Mouse (Mus musculus) cerebellum, postnatal 36 days (tissue): ENCODE data around the gene Ppa1.

Source experiments
- DNase-seq, 2 experiments: peaks; one replicate each; pipeline ENCODE4 v3.0.0; 2021 to 2022; ENCODE audit warnings: mixed read lengths in 2 of 2

Ppa1 gene

DNA sequence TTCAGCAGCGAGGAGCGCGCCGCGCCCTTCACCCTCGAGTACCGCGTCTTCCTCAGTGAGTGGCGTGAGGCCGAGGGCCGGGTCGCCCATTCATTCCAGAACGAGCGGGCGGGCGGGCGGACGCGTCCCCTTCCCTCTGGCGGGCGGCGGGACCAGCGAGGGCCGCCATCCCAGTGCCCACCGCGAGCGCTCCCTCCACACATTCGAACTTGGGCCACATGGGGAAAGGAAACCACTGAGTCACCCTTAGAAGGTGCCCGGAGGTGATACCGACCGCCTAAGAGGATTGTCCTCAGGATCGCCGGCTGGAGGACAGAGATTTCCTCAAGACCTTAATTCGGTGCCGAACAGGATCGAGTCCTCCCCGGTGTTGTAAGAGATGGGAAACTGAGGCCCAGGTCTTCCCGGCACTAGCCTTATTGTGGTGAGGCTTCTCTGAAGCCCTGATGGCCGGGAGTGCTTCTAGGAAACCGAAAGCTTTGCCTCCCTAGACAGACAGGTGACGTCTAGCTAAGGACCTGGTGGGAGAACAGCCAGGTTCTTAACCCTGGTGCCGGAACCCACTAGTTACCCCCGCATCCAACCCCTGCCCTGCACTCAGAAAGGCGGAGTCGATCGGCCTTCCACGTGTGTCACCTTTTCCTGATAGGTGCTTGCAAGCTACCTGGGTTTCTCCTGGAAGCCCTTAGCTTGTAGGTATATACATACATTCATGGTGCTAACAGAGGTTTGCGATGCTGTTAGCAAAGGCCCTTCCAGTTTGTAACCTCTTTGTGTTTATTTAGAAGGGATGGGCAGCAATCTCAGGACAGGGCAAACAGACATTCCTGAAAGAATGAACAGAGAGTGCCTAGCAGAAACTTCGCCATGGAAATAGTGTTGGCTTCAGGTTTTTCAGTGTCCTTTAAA lies 639 bp downstream of the Ppa1 start:
- peak in 1 of 2 experiments; percentile 12 for DNase-seq

DNA sequence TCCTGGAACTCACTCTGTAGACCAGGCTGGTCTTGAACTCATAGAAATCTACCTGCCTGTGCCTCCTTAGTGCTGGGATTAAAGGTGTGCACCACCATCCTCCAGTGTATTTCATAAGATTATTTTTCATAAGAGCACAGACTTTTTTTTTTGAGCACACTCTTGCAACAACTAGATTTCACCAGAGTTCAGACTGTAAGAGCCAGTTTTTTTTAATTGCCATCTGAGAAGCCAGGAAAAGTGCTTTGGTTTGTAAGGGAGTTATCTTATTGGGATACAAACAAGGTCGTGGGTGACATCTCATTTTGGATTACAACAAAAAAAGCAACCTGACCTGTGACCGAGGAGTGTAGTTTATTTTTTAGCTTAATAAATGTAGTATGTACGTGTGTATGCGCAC lies 5.8 kb downstream of the Ppa1 start:
- DNase-seq: no peak

DNA sequence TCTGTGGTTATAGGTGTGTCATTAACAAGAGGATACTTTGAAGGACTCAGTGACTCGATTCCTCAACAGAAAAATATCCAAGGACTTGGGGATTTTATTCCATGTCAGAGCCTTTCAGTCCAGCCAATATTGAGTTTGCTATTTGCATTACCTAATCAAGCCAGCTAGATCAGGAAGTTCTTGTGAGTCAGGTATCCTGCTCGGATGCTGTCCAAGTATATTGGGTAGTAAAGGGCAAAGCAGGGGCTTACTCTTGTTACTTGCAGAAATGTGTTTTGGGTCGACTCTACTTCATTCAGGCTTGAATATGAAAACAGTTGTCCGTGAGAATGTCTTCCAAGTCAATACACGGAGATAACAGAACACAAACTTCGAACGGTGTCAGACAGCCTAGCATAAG lies 6.3 kb downstream of the Ppa1 start:
- DNase-seq: no peak

DNA sequence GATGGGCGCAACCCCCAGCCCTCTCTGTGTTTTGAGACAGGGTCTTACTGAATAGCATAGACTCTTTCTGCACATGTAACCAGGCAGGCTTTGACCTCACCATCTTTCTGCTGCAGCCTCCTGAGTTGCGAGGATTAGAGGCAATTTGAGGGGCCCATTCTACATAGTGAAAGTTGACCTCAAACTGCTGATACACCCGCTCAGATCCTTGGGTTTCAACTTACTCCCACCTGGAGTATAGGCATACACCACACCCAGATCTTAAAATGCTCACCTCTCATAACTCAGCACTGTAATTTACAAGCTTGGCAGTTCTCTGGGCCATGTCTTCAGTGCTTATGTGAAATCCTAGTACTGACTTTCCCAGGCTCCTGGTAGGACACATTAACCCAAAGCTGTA lies 6.8 kb downstream of the Ppa1 start:
- no peak for DNase-seq

DNA sequence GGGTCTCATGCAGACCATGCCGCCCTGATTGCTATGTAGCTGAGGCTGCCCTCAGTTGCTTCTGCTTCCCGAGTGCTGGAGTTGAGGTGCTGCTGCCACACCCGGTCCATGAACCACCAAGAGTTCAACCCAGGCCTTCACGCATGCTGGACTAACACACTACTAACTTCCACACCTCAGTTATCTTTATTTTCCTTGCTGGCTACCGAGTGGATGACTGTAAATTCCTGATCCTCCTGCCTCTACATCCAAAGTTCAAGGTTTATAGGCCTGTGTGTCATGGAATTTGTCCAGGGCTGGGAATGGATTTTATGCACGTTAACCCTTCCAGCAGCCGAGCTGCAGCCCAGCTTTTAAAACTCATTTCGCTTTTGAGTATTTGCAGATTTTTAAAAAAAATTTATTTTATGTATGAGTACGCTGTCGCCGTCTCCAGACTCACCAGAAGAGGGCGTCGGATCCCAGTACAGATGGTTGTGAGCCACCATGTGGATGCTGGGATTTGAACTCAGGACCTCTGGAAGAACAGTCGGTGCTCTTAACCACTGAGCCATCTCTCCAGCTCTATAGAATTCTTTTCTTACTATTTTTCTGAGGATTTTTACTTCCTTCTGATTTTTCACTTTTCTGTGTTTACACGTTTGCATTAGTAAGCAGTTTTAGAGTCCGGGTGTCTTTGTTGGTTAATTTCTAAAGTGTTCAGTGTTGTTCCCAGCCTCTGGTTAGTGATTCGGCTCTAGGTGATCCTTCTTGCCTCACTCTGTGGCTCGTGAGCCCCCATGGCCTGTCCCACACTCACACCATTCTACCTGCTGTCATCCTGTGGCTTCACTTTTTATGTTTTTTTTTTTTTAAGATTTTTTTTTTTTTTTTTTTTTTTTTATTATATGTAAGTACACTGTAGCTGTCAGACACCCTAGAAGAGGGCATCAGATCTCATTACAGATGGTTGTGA lies 8.9 kb downstream of the Ppa1 start:
- no peak for DNase-seq

DNA sequence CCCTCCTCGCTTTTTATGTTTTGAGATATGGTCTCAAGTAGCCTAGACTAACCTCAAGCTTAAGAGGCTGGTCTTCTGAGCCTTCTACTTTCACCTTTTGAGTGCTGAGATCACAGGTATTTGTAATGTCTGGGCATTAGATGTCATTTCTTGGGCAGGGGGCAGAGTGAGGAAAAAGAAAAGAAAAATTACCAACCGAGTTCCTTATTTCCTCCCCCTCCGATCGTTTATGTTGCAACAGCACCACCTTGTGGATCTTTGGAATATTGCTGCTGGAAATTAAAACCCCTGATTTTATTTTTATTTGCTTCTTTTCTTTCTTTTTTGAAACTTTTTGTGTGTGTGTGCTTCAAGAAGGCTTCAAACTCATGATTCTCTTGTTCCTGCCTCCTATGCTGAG lies 9.6 kb downstream of the Ppa1 start:
- peak in 1 of 2 experiments; percentile 33 for DNase-seq

DNA sequence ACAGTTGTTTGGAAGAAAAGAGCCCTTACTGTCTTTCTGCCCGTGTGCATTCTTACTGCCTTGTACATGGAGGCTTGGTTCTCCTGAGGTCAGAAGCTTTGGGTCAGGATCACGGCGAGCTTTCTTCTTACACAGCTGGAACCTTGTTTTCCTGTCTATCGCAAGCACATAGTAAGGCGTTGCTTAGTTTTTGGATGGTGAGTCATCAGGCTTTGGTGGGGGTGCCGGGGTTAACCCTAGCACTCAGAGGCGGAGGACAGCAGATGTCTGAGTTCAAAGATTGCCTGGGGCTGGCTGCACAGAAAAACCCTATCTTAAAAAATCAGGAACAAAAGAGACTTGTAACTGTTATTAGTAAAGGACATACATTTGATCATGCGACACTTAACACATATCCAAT lies 13.5 kb downstream of the Ppa1 start:
- no peak for DNase-seq

DNA sequence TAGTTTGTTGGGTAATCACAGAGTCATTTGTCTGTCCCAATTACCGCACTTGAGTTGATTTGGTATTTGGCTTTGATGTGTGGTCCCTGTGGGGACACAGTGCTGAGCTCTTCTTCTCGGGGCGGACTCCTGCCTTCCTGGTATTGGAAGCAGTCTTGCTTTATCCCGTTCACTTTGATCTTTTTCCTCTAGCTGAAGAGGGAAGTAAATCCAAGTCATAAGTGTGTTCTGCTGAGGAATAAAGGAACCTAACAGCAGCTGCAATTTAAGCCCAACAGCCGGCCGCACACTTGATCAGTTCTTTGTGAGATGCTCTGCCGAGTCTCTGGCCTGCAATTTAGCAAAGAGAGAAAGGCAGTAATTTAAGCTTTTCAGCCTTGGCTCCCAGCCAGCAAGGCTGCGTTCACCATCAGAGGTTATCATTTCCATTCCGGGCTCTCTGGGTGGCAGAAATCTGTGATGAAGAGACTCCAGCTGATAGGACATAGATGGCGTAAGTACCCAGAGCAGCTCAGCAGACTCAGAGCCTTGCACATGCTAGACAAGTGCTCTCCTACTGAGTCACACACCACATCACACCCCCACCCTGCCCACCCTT lies 14.1 kb downstream of the Ppa1 start:
- DNase-seq: no peak

DNA sequence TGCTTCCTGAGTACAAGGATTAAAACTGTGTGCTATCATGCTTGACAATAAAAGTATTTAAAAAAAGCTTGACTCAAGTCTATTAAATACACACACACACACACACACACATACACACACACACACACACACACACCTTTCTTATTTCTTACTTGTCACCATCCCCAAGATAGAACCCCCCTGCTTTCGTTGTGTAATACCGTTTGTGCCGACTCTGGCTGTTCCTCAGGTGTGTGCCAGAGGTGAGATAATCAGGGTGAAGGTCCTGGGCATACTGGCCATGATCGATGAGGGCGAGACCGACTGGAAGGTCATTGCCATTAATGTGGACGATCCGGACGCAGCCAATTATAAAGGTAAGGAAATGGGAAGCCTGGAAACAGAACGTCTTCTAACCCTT lies 16.8 kb downstream of the Ppa1 start:
- no peak for DNase-seq

DNA sequence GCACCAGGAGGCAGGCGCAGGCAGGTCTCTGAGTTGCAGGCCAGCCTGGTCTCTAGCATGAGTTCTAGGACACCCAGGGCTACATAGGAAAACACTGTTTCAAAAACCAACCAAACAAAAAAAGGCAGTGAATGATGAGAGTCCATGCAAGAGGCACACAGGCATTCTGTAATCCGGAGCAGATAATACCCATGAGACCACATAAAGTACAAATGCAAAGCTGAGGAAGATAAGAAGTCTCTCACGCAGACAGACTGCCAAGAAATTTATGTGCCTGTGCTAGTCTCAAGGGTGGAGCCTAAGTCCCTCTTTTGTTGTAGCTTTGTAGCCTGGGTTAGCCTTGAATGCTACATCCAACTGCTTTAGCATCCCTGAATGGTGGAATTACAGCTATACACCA lies 17.3 kb downstream of the Ppa1 start:
- no peak for DNase-seq

DNA sequence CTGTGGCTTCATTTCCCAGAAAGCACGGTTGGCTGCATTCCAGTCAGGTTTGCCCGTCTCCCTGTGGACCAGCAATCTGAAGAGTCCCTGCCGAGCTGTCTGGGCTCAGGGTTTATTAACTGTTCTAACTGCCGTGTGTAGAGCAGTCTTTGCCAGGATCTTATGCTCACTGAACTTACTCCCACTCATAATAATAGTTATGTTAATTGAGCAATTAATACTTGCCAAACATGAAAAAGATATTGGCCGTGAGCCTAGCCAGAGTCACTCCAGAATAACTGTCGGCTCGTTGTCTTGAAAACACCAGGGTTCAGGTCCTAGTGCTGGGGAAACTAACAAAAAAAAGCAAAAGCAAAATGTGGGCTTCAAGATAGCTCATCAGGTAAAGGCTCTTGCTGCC lies 20.9 kb downstream of the Ppa1 start:
- DNase-seq: no peak

DNA sequence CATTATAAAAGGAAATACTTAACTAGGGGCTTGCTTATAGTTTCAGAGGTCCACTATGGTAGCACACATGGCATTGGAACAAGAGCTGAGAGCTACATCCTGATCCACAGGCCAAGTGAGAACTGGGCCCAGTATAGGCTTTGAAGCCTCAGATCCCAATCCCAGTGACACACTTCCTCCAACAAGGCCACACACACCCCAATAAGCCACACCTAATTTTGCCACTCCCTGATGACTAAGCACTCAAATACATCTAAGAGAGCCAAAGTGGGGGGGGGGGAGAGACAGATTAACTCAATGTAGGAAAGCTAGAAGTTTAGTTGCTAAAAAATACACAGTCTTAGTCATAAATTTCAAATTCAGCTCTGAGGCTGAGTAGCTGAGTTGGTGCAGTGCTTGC lies 21.5 kb downstream of the Ppa1 start:
- DNase-seq: no peak

DNA sequence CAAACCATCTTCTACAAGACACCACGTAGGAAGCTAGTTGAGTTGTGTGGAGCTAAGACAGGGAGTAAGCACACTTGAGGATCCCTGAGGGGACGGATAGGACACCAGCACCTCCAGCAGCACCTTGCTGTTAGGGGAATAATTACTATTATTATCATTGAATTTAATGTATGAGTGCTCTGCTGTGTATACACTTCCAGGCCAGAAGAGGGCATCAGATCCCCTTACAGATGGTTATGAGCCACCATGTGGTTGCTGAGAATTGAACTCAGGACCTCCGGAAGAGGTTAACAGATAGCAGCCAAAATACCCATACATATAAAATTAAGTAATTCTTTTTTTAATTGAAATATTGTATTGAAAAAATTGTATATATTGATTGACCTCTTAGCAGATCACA lies 22.4 kb downstream of the Ppa1 start:
- no peak for DNase-seq

DNA sequence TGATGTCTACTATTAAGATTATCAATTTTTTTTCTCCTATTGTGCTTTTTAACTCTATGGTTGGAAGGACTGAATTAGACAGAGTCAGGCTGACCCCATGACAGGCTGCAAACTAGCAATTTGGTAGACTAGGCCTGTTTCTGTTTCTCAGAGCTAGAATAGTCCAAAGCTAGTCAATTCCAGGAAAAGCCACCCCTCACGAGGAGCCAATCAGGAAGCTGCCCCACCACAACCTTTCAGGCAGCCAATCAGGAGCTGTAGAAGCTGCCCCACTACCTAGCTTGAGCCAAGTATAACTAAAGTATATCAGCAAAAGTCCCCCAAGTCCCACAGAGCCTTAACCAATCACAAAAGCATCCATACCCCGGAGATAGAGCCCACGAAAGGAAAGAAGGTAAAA lies 27.6 kb downstream of the Ppa1 start:
- DNase-seq: no peak

DNA sequence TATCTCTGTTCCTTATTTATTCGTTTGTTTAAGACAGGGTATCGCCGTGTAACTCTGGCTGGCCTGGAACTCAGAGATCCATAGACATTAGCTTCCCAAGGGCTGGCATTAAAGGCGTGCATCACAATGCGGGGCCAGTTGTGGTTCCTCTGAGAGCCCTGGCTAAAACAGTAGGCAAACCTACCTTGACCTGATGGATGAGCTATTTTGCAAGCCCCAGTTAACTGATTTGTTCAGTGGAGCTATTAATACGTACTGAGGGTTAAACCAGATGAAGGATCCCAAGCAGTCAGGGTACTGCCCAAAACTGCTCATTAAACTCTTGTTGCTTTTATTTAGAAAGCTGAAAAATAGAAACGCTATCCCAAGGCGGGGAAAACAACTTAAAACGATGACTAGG lies 31.2 kb downstream of the Ppa1 start:
- peak in 1 of 2 experiments; percentile 25 for DNase-seq

DNA sequence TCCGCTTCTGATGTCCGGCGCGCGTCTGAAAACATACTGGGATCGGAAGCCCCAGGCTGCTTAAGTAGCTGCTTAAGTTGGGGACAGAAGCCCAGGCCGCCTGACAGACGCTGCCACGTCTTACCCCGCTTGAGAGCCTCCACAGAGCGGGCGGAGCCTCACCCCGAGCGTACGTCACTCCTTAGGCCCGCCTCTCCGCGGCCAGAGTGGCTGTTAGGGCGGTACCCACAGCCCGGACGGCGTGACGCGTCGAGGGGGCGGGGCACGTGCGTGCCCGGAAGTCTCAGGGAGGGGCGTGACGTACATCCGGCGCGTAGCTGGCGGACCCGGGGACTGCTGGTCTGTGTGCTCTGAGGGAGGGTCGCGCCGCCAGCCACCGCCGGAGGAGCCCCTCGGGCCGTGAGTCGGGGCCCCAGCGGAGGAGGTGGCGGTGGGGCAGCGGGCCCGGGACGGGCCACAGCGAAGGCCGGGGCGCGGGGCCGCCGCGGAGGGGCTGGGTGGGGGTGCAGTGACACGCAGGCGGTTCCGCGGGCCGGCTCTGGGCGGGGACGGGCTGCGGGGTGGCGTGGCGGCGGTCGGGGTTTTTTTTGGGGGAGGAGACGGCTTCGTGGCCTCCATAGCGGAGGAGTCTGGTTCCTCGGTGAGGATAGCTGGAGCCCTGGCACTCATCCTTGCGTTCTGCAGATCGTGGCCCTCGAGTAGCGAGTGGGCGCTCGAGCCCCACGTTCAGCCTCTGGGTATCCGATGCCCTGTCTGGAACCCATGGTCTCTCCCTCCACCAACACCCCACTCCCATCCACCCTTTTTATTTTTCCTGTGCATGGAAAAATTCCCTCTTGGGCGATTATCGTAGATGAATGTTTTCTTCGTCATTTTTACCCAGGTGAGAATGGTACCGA lies 31.9 kb downstream of the Ppa1 start, which contains the start of gene Sar1a:
Gene Sar1a, plus strand, starts transcription at position 285 of the 899 bp plus-strand sequence.
- peak; percentile 96 to 98 for DNase-seq

DNA sequence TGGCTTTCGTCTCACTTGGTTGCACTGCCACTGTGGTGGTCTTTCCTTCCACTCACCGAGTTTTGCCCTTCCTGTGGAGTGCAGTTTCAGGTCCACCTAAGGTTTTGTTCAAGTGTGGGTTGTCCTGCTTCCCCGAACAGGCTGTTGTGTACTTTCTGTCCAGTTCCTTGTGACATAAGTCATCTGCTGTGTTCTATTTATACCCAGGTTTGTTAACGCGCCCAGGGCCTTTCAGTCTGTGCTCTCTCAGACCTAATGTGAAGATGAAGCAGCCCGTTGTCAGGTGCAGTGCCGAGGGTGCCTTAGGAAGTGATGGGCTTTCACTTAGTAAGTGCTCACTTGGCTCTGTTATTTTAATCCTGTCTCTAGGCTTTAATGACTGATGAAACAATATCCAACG lies 41.1 kb downstream of the Ppa1 start:
- no peak for DNase-seq

DNA sequence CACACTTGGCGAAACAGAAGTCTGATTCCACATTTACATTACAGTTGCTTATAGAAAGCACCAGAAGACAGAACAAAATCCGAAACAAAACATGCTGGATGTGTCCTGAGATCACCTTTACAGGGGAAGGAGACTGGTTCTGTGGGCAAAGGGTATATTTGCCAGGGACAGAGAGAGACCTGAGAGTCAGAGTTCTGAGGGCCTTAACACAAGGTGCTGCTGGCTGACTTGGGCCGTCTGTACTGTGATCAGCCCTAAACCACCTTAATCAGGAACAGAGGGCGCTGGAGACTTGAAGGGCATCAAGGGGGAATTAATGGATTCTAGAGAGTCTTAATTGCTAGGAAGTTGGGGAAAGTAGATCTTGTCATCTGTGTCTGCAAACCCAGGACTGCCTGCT lies 45.2 kb downstream of the Ppa1 start:
- DNase-seq: no peak

DNA sequence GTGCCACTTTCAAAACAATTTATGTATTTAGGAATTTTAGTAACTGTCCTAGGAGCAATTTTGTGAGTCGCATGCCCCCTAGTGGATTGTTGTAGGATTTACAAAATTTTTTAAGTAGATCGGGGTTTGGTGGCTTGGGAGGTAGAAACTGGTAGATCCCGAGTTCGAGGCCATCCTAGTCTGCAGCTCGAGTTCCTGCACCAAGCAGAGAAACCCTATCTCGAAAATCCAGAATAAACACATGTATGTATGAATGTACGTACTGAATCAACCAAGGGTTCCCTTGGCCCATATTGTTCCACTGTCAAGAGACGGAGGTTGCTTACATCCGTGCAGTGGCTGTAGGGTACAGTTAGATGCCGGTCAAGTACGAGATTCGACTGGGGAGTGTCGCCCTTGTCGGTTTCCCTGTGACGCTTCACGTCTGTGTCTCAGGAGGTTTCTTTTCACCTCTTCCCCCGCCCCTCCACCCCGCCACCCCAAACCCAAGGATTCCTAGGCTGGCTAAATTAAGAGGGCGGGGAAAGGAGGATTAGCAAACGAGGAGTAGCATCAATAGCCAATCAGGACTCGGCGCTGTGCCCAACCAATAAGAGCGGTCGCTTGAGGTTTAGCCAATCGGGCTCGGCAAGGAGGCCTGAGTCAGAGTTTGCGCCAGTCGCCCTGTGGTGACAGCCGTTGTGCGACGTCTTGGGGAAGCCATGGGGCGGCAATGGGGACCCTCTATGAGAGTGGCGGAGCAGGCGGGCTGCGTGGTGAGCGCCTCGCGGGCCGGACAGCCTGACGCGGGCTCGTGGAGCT lies 46.7 kb downstream of the Ppa1 start, which contains the start of gene Tysnd1:
Gene Tysnd1, plus strand, starts transcription at position 645 of the 801 bp plus-strand sequence.
- DNase-seq: peak; percentile 99

DNA sequence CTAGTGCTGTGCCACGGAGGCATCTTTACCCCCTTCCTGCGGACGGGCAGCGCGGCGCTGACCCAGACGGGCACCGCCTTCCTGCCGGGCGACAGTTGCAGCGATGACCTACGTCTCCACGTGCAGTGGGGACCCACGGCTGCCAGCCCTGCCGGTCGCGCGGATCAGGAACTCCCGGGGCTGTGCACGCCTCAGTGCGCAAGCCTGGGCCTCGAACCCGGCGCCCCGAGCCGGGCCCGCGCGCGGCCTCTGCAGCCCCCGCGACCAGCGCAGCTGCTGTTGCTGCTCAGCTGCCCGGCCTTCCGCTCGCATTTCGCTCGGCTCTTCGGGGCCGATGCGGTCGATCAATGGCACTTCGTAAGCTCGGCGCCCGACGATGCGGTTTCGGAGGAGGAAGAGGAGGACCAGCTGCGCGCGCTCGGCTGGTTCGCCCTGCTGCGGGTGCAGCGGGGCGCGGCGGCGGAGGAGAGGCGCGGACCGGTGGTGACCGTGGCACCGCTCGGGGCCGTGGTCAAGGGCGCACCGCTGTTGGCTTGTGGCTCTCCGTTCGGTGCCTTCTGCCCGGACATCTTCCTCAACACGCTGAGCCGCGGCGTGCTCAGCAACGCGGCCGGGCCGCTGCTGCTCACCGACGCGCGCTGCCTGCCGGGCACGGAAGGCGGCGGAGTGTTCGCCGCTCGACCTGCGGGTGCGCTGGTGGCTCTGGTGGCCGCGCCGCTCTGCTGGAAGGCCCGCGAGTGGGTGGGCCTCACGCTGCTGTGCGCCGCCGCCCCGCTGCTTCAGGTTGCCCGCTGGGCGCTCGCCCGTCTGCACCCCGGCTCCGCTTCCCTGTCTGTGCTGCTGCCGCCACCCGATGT lies 47.6 kb downstream of the Ppa1 start:
- DNase-seq: no peak
